Mouse (Mus musculus) kidney, embryonic 14.5 days (tissue): ENCODE measurements around the gene Polm. TPM values are rescaled to one million over a fixed set of nuclear protein-coding genes. Genes with fewer than 3 reads are reported as not detected.

Experiments
- ATAC-seq: fragments of 200-750 bp; cut with Nextera tagmentation; 2 replicates; pipeline ENCODE4 v1.8.0; 2017; ENCODE audit warnings: moderate number of reproducible peaks, mild to moderate bottlenecking, moderate TSS enrichment, moderate library complexity; ENCODE audit not compliant: low FRiP score, low TSS enrichment
- H3K27ac ChIP-seq: fragments of 300-500 bp; sonication (generic); 2 replicates; pipeline ENCODE4 v1.5.1; 2014; ENCODE audit warnings: low read depth, mild to moderate bottlenecking, low read length, moderate library complexity, mixed read lengths
- H3K27me3 ChIP-seq: fragments of 300-500 bp; sonication (generic); 2 replicates; pipeline ENCODE4 v1.6.1; 2014; ENCODE audit warnings: mild to moderate bottlenecking, low read length; ENCODE audit not compliant: control insufficient read depth, insufficient read depth
- H3K36me3 ChIP-seq: fragments of 300-500 bp; sonication (generic); 2 replicates; pipeline ENCODE4 v1.6.1; 2014; ENCODE audit warnings: low read length, mixed read lengths; ENCODE audit not compliant: control insufficient read depth, insufficient read depth
- H3K4me1 ChIP-seq: fragments of 300-500 bp; sonication (generic); 2 replicates; pipeline ENCODE4 v1.6.1; 2014; ENCODE audit warnings: low read length, mixed read lengths; ENCODE audit not compliant: control insufficient read depth, insufficient read depth
- H3K4me2 ChIP-seq: fragments of 300-500 bp; sonication (generic); replicated peaks from 2 replicates; pipeline ENCODE4 v1.6.1; 2014; ENCODE audit warnings: low read depth, mild to moderate bottlenecking, low read length
- H3K4me3 ChIP-seq: fragments of 300-500 bp; sonication (generic); 2 replicates; pipeline ENCODE4 v1.5.1; 2014; ENCODE audit warnings: mild to moderate bottlenecking, low read length
- H3K9ac ChIP-seq: fragments of 300-500 bp; sonication (generic); 2 replicates; pipeline ENCODE4 v1.6.1; 2014; ENCODE audit warnings: low read depth, mild to moderate bottlenecking, low read length, moderate library complexity
- H3K9me3 ChIP-seq: fragments of 300-500 bp; sonication (generic); 2 replicates; pipeline ENCODE4 v1.6.1; 2016; ENCODE audit warnings: low read length; ENCODE audit not compliant: control insufficient read depth
- WGBS: fragments of 180-500 bp; shearing (Covaris S2); extraction: QIAGEN DNeasy Blood & Tissue Kit; methylation state at CpG from one replicate; pipeline ENCODE4 v1.1.7; 2014; 5-methylcytosine and 5-hydroxymethylcytosine counted together
- polyA plus RNA-seq: library from polyadenylated mRNA; unstranded; fragments of >200 nt; fragmentation: Nextera tagmentation; extraction: Ambion mirVana; gene quantifications from 2 replicates; pipeline ENCODE4 v1.2.1, GENCODE M21; 2014

Gene Polm
- polyA plus RNA-seq, 1 experiment from 2014 or later, result 9.1 TPM

- WGBS, result 77% methylated on average over 13 of the region's 13 CpGs
- no peak for ATAC-seq
- no peaks in the 10 kb centered on the region for H3K27me3 ChIP-seq
Measured at GRCm38 (mm10) chr11:5859883-5860550, 22.2 kb upstream of the Polm start.

GRCm38 (mm10) chr11:5858723-5859122 is 20.9 kb upstream of the Polm start:
- WGBS, result 88% methylated on average over 1 of the region's 1 CpGs
- Histone ChIP-seq H3K27me3 (no peaks in the 10 kb centered on the region), H3K9ac (no peak overlapping the region), H3K4me1 (peaks cover 18% of the 10 kb centered on the region), H3K4me3 (no peak overlapping the region), H3K27ac (no peak overlapping the region), H3K4me2 (no peak overlapping the region), H3K9me3 (no peaks in the 10 kb centered on the region), H3K36me3 (no peaks in the 10 kb centered on the region)
- ATAC-seq, result no peak

More at GRCm38 (mm10) chr11:5859883-5860550, 22.2 kb upstream of the Polm start:
- no peak overlapping the region for H3K4me2 ChIP-seq
- H3K4me3 ChIP-seq, result no peak overlapping the region
- H3K4me1 ChIP-seq, result peaks cover 18% of the 10 kb centered on the region
- H3K36me3 ChIP-seq, result no peaks in the 10 kb centered on the region
- no peaks in the 10 kb centered on the region for H3K9me3 ChIP-seq
- H3K27ac ChIP-seq, result no peak overlapping the region
- no peak overlapping the region for H3K9ac ChIP-seq

GRCm38 (mm10) chr11:5856479-5857130 is 18.8 kb upstream of the Polm start:
- H3K4me3 ChIP-seq, result no peak overlapping the region

GRCm38 (mm10) chr11:5855902-5856301 is 18.1 kb upstream of the Polm start:
- Histone ChIP-seq H3K36me3 (no peaks in the 10 kb centered on the region), H3K4me1 (peaks cover 14% of the 10 kb centered on the region), H3K27me3 (no peaks in the 10 kb centered on the region), H3K4me2 (no peak overlapping the region), H3K9me3 (no peaks in the 10 kb centered on the region), H3K4me3 (no peak overlapping the region), H3K9ac (no peak overlapping the region), H3K27ac (no peak overlapping the region)
- ATAC-seq, result no peak
- 45% methylated on average over 7 of the region's 7 CpGs for WGBS

More at GRCm38 (mm10) chr11:5856479-5857130, 18.8 kb upstream of the Polm start:
- Histone ChIP-seq H3K36me3 (no peaks in the 10 kb centered on the region), H3K27me3 (no peaks in the 10 kb centered on the region), H3K4me1 (peaks cover 13% of the 10 kb centered on the region), H3K9ac (no peak overlapping the region), H3K9me3 (no peaks in the 10 kb centered on the region), H3K4me2 (no peak overlapping the region), H3K27ac (no peak overlapping the region)
- WGBS, result 87% methylated on average over 8 of the region's 8 CpGs
- ATAC-seq, result no peak

- no peak overlapping the region for H3K9ac ChIP-seq
- ATAC-seq, result no peak
- no peaks in the 10 kb centered on the region for H3K9me3 ChIP-seq
- H3K27me3 ChIP-seq, result no peaks in the 10 kb centered on the region
- H3K36me3 ChIP-seq, result no peaks in the 10 kb centered on the region
- no peak overlapping the region for H3K27ac ChIP-seq
- no peak overlapping the region for H3K4me2 ChIP-seq
- peaks cover 17% of the 10 kb centered on the region for H3K4me1 ChIP-seq
- no peak overlapping the region for H3K4me3 ChIP-seq
Measured at GRCm38 (mm10) chr11:5855481-5855880, 17.7 kb upstream of the Polm start.

- H3K27ac ChIP-seq, result no peak overlapping the region; the same call in 1 of the 2 replicates
Measured at GRCm38 (mm10) chr11:5852314-5852713, 14.5 kb upstream of the Polm start.

GRCm38 (mm10) chr11:5851021-5851736 is 13.4 kb upstream of the Polm start:
- H3K27me3 ChIP-seq, result no peaks in the 10 kb centered on the region
- H3K27ac ChIP-seq, result no peak overlapping the region; the same call in 1 of the 2 replicates
- WGBS, result 59% methylated on average over 4 of the region's 4 CpGs
- ATAC-seq, result no peak
- H3K9me3 ChIP-seq, result no peaks in the 10 kb centered on the region
- H3K4me3 ChIP-seq, result no peak overlapping the region
- H3K36me3 ChIP-seq, result no peaks in the 10 kb centered on the region
- no peak overlapping the region for H3K4me2 ChIP-seq
- peaks cover 17% of the 10 kb centered on the region for H3K4me1 ChIP-seq
- H3K9ac ChIP-seq, result no peak overlapping the region

More at GRCm38 (mm10) chr11:5852314-5852713, 14.5 kb upstream of the Polm start:
- Histone ChIP-seq H3K36me3 (no peaks in the 10 kb centered on the region), H3K9me3 (no peaks in the 10 kb centered on the region), H3K4me3 (no peak overlapping the region), H3K9ac (no peak overlapping the region), H3K27me3 (no peaks in the 10 kb centered on the region), H3K4me1 (peaks cover 17% of the 10 kb centered on the region), H3K4me2 (no peak overlapping the region)
- peak; percentile 56 for ATAC-seq
- 15% methylated on average over 1 of the region's 1 CpGs for WGBS

GRCm38 (mm10) chr11:5850452-5850851 is 12.6 kb upstream of the Polm start:
- no peaks in the 10 kb centered on the region for H3K9me3 ChIP-seq
- no peak overlapping the region for H3K4me2 ChIP-seq
- H3K27me3 ChIP-seq, result no peaks in the 10 kb centered on the region
- no peak overlapping the region for H3K9ac ChIP-seq
- no peak for ATAC-seq
- H3K4me1 ChIP-seq, result peaks cover 17% of the 10 kb centered on the region
- H3K36me3 ChIP-seq, result no peaks in the 10 kb centered on the region
- no peak overlapping the region for H3K27ac ChIP-seq
- 67% methylated on average over 5 of the region's 5 CpGs for WGBS
- no peak overlapping the region for H3K4me3 ChIP-seq

GRCm38 (mm10) chr11:5849316-5849715 is 11.5 kb upstream of the Polm start:
- H3K4me3 ChIP-seq, result no peak overlapping the region
- H3K4me1 ChIP-seq, result peaks cover 17% of the 10 kb centered on the region
- H3K27me3 ChIP-seq, result no peaks in the 10 kb centered on the region
- no peaks in the 10 kb centered on the region for H3K36me3 ChIP-seq
- no peak for ATAC-seq
- no peaks in the 10 kb centered on the region for H3K9me3 ChIP-seq
- WGBS, result 79% methylated on average over 2 of the region's 2 CpGs
- H3K4me2 ChIP-seq, result no peak overlapping the region
- no peak overlapping the region for H3K27ac ChIP-seq
- no peak overlapping the region for H3K9ac ChIP-seq
